In genomic region chr5:65933258-65933657, GRCm38 (mm10) we compare ENCODE assay signal across 28 mouse cellular contexts. TPM values are rescaled to one million over a fixed set of nuclear protein-coding genes. Genes with fewer than 3 reads are reported as not detected.
"Had no signal": no experiment of that assay in that cellular context is flagged by ENCODE, and none has a peak within 500 bp of the region (broad histone marks: within the 10 kb centered on the region; RNA-seq: fewer than 3 reads in every experiment).

No protein-coding gene starts in this region.

- H3K9me3 ChIP-seq: kidney, embryonic 15.5 days; limb, embryonic 12.5 days; limb, embryonic 15.5 days; midbrain, embryonic 12.5 days; midbrain, embryonic 15.5 days; neural tube, embryonic 13.5 days; stomach, embryonic 15.5 days had no signal

- H3K36me3 ChIP-seq: kidney, embryonic 15.5 days; limb, embryonic 12.5 days; limb, embryonic 15.5 days; midbrain, embryonic 12.5 days; midbrain, embryonic 15.5 days; neural tube, embryonic 13.5 days; stomach, embryonic 15.5 days had no signal

- ATAC-seq: intestine, embryonic 16.5 days; liver, postnatal 0 days; lung, postnatal 0 days; midbrain, embryonic 15.5 days had no signal

- H3K9ac ChIP-seq: kidney, embryonic 15.5 days; limb, embryonic 12.5 days; limb, embryonic 15.5 days; liver, embryonic 14.5 days; liver, postnatal 0 days; lung, embryonic 14.5 days; midbrain, embryonic 12.5 days; midbrain, embryonic 15.5 days; neural tube, embryonic 13.5 days; stomach, embryonic 15.5 days had no signal

- H3K27me3 ChIP-seq: kidney, embryonic 15.5 days; limb, embryonic 12.5 days; limb, embryonic 15.5 days; midbrain, embryonic 12.5 days; midbrain, embryonic 15.5 days; neural tube, embryonic 13.5 days; stomach, embryonic 15.5 days had no signal

- H3K27ac ChIP-seq: kidney, embryonic 15.5 days; left cerebral cortex, adult 2 months; limb, embryonic 12.5 days; limb, embryonic 15.5 days; liver, embryonic 14.5 days; macrophage; midbrain, embryonic 12.5 days; midbrain, embryonic 15.5 days; neural tube, embryonic 13.5 days; stomach, embryonic 15.5 days had no signal

- DNase-seq: kidney, adult 18-20 months; kidney, postnatal 14 days; kidney, postnatal 4 days; layer of hippocampus, adult 9-11 months; layer of hippocampus, postnatal 36 days; left cerebral cortex, postnatal 4 days; liver, postnatal 0 days; lung, embryonic 14.5 days; retina, postnatal 1 day; right cerebral cortex, postnatal 25 days had no signal

- H3K4me1 ChIP-seq: limb, embryonic 12.5 days; limb, embryonic 15.5 days; midbrain, embryonic 12.5 days; midbrain, embryonic 15.5 days; neural tube, embryonic 13.5 days; stomach, embryonic 15.5 days had no signal

- H3K4me3 ChIP-seq: kidney, embryonic 15.5 days; left cerebral cortex, adult 2 months; limb, embryonic 12.5 days; limb, embryonic 15.5 days; midbrain, embryonic 12.5 days; midbrain, embryonic 15.5 days; neural tube, embryonic 13.5 days; stomach, embryonic 15.5 days had no signal

RNA-seq across cellular contexts. Expression of gene Chrna9, which starts 1.5 kb away (rescaled TPM):
- total RNA-seq: layer of hippocampus, adult 18-20 months; layer of hippocampus, postnatal 36 days; left cerebral cortex, adult 2 months; left cerebral cortex, postnatal 10 days; left cerebral cortex, postnatal 4 days; megakaryocyte, adult 5-6 weeks; neutrophil, adult 5-6 weeks had no signal
- polyA plus RNA-seq: intestine, embryonic 16.5 days; liver, embryonic 11.5 days; liver, embryonic 14.5 days; liver, postnatal 0 days; lung, embryonic 14.5 days; lung, postnatal 0 days; macrophage; midbrain, embryonic 12.5 days; midbrain, embryonic 15.5 days; neural tube, embryonic 13.5 days; stomach, embryonic 15.5 days; urinary bladder, adult 2 months had no signal
